9 mouse cellular contexts compared by ENCODE assay signal in genomic region chr12:29141132-29141531, GRCm38 (mm10).
DNase-seq lines count a peak whose midpoint lies in the region; ATAC-seq and TF ChIP-seq lines count a peak whose summit lies in the region.
"Had no signal": no experiment of that assay in that cellular context is flagged by ENCODE, and none has a peak within 500 bp of the region (broad histone marks: within the 10 kb centered on the region; RNA-seq: fewer than 3 reads in every experiment).

No protein-coding gene starts in this region.

- no peak overlapping the region for H3K9ac ChIP-seq in limb, embryonic 14.5 days (ENCODE audit: low read depth, low read length, severe bottlenecking)
- H3K9ac ChIP-seq in forebrain, embryonic 16.5 days (replicated peaks; ENCODE audit: low read depth, low read length): peak overlapping the region; percentile 43
- H3K9ac ChIP-seq in kidney, embryonic 14.5 days (ENCODE audit: low read depth, low read length): no peak overlapping the region

- peak; percentile 15 for DNase-seq in limb, embryonic 14.5 days (ENCODE audit: low spot score)
- no peak for DNase-seq in limb, embryonic 10.5 days (ENCODE audit: low spot score)
- DNase-seq in layer of hippocampus, postnatal 36 days: peak; percentile 64 to 68
- DNase-seq in right cerebral cortex, postnatal 10 days (ENCODE audit: low spot score in 2 of 2): peak; percentile 89 to 93
- DNase-seq in lung, postnatal 14 days: no peak
- DNase-seq in lung, postnatal 4 days: no peak

- H3K4me1 ChIP-seq in limb, embryonic 14.5 days (ENCODE audit: control insufficient read depth, insufficient read depth, low read length): peaks cover 4% of the 10 kb centered on the region; the same call in 1 of the 2 replicates
- H3K4me1 ChIP-seq in limb, embryonic 10.5 days: 0 out of 2 replicates have a peak, but pooled peaks cover 8% of the 10 kb centered on the region
- H3K4me1 ChIP-seq in forebrain, embryonic 16.5 days (replicated peaks; ENCODE audit: control insufficient read depth, insufficient read depth, low read length): peaks cover 41% of the 10 kb centered on the region
- H3K4me1 ChIP-seq in kidney, embryonic 14.5 days (ENCODE audit: control insufficient read depth, insufficient read depth, low read length): no peaks in the 10 kb centered on the region

- H3K27ac ChIP-seq in limb, embryonic 14.5 days (replicated peaks; ENCODE audit: low read depth, low read length): no peak overlapping the region
- no peak overlapping the region for H3K27ac ChIP-seq in limb, embryonic 10.5 days
- peak overlapping the region; percentile 22 for H3K27ac ChIP-seq in forebrain, embryonic 16.5 days (ENCODE audit: low read length)
- H3K27ac ChIP-seq in kidney, embryonic 14.5 days (ENCODE audit: low read depth, low read length): no peak overlapping the region

- no peaks in the 10 kb centered on the region for H3K9me3 ChIP-seq in limb, embryonic 14.5 days (ENCODE audit: control insufficient read depth, low read length)
- H3K9me3 ChIP-seq in limb, embryonic 10.5 days (replicated peaks): no peaks in the 10 kb centered on the region
- H3K9me3 ChIP-seq in forebrain, embryonic 16.5 days (ENCODE audit: control insufficient read depth, low read length): no peaks in the 10 kb centered on the region
- no peaks in the 10 kb centered on the region for H3K9me3 ChIP-seq in kidney, embryonic 14.5 days (ENCODE audit: control insufficient read depth, low read length)

- no peak overlapping the region for H3K4me2 ChIP-seq in limb, embryonic 14.5 days (replicated peaks; ENCODE audit: low read depth, low read length, severe bottlenecking)
- H3K4me2 ChIP-seq in forebrain, embryonic 16.5 days (ENCODE audit: low read length): peak overlapping the region; percentile 12; the same call in 1 of the 2 replicates
- H3K4me2 ChIP-seq in kidney, embryonic 14.5 days (replicated peaks; ENCODE audit: low read depth, low read length): no peak overlapping the region

- ATAC-seq in limb, embryonic 14.5 days (ENCODE audit: low FRiP score, low read depth): peak; percentile 59; the same call in 1 of the 2 replicates
- peak; percentile 32 for ATAC-seq in forebrain, embryonic 16.5 days
- ATAC-seq in kidney, embryonic 14.5 days (ENCODE audit: low FRiP score, low TSS enrichment): no peak

- H3K36me3 ChIP-seq in limb, embryonic 14.5 days (ENCODE audit: control insufficient read depth, insufficient read depth, low read length): no peaks in the 10 kb centered on the region
- H3K36me3 ChIP-seq in limb, embryonic 10.5 days: no peaks in the 10 kb centered on the region
- no peaks in the 10 kb centered on the region for H3K36me3 ChIP-seq in forebrain, embryonic 16.5 days (ENCODE audit: control insufficient read depth, insufficient read depth)
- H3K36me3 ChIP-seq in kidney, embryonic 14.5 days (ENCODE audit: control insufficient read depth, insufficient read depth, low read length): no peaks in the 10 kb centered on the region
- H3K36me3 ChIP-seq: G1E had no signal

- TF ChIP-seq POLR2A in limb, embryonic 14.5 days (IDR thresholded peaks at IDR 0.05; ENCODE audit: borderline replicate concordance, extremely low read depth, insufficient read depth, insufficient read length): no peak

- H3K27me3 ChIP-seq in limb, embryonic 14.5 days (ENCODE audit: control insufficient read depth, insufficient read depth, low read length): no peaks in the 10 kb centered on the region
- H3K27me3 ChIP-seq in limb, embryonic 10.5 days (ENCODE audit: low read depth, poor library complexity, severe bottlenecking): no peaks in the 10 kb centered on the region
- no peaks in the 10 kb centered on the region for H3K27me3 ChIP-seq in forebrain, embryonic 16.5 days (replicated peaks; ENCODE audit: control insufficient read depth, insufficient read depth, low read length)
- H3K27me3 ChIP-seq in kidney, embryonic 14.5 days (ENCODE audit: control insufficient read depth, insufficient read depth, low read length): no peaks in the 10 kb centered on the region

- WGBS in limb, embryonic 14.5 days: 65% methylated on average over 13 of the region's 13 CpGs
- WGBS in limb, embryonic 10.5 days: 72% methylated on average over 13 of the region's 13 CpGs
- WGBS in forebrain, embryonic 16.5 days: 18% methylated on average over 13 of the region's 13 CpGs
- 69% methylated on average over 13 of the region's 13 CpGs for WGBS in kidney, embryonic 14.5 days

- no peak overlapping the region for H3K4me3 ChIP-seq in limb, embryonic 14.5 days (replicated peaks; ENCODE audit: low read length)
- no peak overlapping the region for H3K4me3 ChIP-seq in limb, embryonic 10.5 days
- H3K4me3 ChIP-seq in forebrain, embryonic 16.5 days (replicated peaks; ENCODE audit: low read length): no peak overlapping the region
- H3K4me3 ChIP-seq in kidney, embryonic 14.5 days (ENCODE audit: low read length): no peak overlapping the region

Comparison
In these comparisons a context has a peak if more than half of its experiments do, and no peak if none do; other contexts are left out.
1. DNase-seq: peak in limb, embryonic 14.5 days (single experiment), layer of hippocampus, postnatal 36 days (2 of 2) and right cerebral cortex, postnatal 10 days (2 of 2); none in limb, embryonic 10.5 days (single experiment), lung, postnatal 14 days (single experiment) and lung, postnatal 4 days (0 of 2).